Mouse (Mus musculus): Measurements from ENCODE around the gene A4gnt. TPM values are rescaled to one million over a fixed set of nuclear protein-coding genes. Genes with fewer than 3 reads are reported as not detected.
A peak's percentile ranks its signal among the peaks of the same experiment; 100 is the strongest.

Gene A4gnt
- polyA plus RNA-seq, 1 experiment = 0.06 TPM

GRCm38 (mm10) chr9:99631781-99632180 lies 19.5 kb downstream of the A4gnt start:
- peak in 1 of 2 experiments; percentile 26 for DNase-seq (ENCODE audit: extremely low spot score in 1 of 2, low spot score in 1 of 2)

DNA sequence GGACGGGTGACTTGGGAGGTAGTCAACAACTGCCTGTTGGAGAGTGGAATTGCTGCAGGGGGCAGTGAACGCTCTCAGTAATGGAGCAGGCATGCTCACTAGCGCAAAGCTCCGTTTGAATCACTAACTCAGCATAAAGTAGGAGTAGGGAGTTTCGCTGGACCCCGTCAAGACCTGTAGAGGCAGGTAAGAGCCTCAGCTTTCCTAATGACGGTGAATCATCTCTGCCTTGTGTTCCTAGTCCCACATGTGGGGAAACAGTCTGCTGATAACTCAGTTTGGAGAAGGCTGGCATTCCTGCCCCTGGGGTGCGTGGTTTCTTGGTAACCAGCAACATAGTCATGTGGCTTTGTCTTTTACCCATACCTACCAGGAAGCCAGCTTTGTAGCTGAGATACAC lies 20.0 kb downstream of the A4gnt start:
- peak in 1 of 2 experiments; percentile 13 for DNase-seq (ENCODE audit: extremely low spot score in 1 of 2, low spot score in 1 of 2)

DNA sequence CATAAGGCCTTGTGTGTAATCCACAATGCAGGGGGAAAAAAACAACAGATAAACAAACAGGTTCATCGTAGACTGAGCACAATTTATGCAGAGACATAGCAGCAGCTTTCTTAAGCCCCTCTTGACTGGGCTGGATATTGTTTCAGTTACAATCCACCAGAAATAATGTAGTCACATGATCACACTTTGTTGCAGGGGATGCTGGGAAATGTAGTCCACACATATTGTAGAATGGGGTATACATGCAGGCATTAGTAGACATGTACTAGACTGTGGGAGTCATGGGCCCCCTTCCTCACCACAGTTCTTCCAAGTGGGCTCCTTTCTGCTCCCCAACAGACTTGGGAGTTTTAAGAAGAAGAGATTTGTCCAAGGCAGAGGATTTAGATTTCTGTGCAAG lies 24.5 kb downstream of the A4gnt start:
- DNase-seq (ENCODE audit: extremely low spot score in 1 of 2, low spot score in 1 of 2) = no peak

DNA sequence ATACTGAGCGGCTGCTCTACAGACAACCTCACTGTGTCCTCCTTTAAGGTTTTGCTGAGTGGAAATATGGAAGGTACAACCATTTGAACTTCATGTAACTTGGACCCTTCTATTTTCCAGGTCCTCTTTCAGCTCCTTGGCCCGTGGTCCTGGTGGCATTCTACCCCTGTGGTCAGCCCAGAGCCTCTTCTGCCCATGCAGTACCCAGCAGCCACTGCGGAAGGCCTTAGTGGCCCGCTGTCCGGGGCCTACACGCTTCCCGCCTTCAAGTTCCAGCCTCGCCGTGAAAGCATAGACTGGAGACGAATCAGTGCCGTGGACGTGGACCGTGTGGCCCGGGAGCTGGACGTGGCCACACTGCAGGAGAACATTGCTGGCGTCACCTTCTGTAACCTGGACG lies 24.9 kb downstream of the A4gnt start:
- no peak for DNase-seq (ENCODE audit: extremely low spot score in 1 of 2, low spot score in 1 of 2)

GRCm38 (mm10) chr9:99637736-99638135 lies 25.4 kb downstream of the A4gnt start:
- DNase-seq (ENCODE audit: extremely low spot score in 1 of 2, low spot score in 1 of 2) = no peak

- DNase-seq (ENCODE audit: extremely low spot score in 1 of 2, low spot score in 1 of 2) = no peak
Observed at GRCm38 (mm10) chr9:99639957-99640356, 27.7 kb downstream of the A4gnt start.

GRCm38 (mm10) chr9:99645416-99645815 lies 33.1 kb downstream of the A4gnt start:
- DNase-seq (ENCODE audit: extremely low spot score in 1 of 2, low spot score in 1 of 2) = no peak

GRCm38 (mm10) chr9:99646102-99646501 lies 33.8 kb downstream of the A4gnt start:
- DNase-seq (ENCODE audit: extremely low spot score in 1 of 2, low spot score in 1 of 2) = no peak

GRCm38 (mm10) chr9:99660756-99661155 lies 48.5 kb downstream of the A4gnt start:
- no peak for DNase-seq (ENCODE audit: extremely low spot score in 1 of 2, low spot score in 1 of 2)

GRCm38 (mm10) chr9:99661606-99662166 lies 49.4 kb downstream of the A4gnt start:
- DNase-seq (ENCODE audit: extremely low spot score in 1 of 2, low spot score in 1 of 2) = no peak

DNA sequence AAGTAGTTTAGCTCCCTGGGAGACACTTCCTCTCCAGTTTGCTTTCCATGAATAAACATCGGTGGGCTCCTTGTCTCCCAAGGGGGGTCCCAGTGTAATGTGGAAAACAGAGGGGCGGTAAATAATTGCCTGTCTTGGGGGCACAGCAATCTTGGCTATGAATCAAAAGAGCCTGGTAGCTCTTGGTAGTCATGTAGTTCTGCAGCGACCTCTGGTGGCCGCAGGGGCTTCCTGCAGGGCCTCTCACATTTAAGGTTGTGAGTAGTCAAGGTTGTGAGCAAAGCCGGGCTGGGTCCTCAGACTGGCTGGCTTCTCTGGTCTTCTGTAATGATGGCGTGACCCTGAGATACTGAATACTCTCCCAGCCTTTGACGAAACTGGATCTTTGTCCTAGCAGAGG lies 50.1 kb downstream of the A4gnt start:
- peak; percentile 45 to 82 for DNase-seq (ENCODE audit: extremely low spot score in 1 of 2, low spot score in 1 of 2)

DNA sequence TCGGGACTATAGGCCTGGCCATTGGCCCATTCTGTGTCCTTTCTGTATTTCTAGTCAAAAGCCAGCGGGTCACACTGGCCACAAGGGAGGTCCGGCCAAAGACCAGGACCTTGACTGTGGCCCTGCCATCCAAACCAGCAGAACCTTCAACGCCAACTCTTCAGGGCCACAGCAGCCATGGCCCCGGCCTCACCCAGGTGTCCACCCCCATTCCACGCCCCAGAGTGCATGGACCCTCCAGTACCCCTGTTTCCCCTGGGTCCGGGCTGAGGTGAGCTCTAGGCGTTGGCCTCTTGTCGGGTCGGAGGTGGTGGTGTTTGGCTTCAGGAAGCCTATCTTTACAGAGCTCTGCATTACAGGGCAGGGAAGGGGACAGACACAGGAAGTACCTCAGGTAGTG lies 50.6 kb downstream of the A4gnt start:
- DNase-seq (ENCODE audit: extremely low spot score in 1 of 2, low spot score in 1 of 2) = no peak

GRCm38 (mm10) chr9:99667596-99667995 lies 55.3 kb downstream of the A4gnt start:
- no peak for DNase-seq (ENCODE audit: extremely low spot score in 1 of 2, low spot score in 1 of 2)

- peak in 1 of 2 experiments; percentile 34 for DNase-seq (ENCODE audit: extremely low spot score in 1 of 2, low spot score in 1 of 2)
Observed at GRCm38 (mm10) chr9:99671603-99672002, 59.3 kb downstream of the A4gnt start.

Other genes starting within 250 kb of the A4gnt start
- gene Mras, start 175.1 kb upstream of the A4gnt start, polyA plus RNA-seq (2012; rRNA removed) = 132 and 173 TPM in 2 replicates
- 0.19 TPM in 1 of 2 replicates, not detected in the other for gene Nme9, start 161.0 kb upstream of the A4gnt start, polyA plus RNA-seq (2012; rRNA removed)
- 53.4 and 57.1 TPM in 2 replicates for gene Armc8, start 43.6 kb upstream of the A4gnt start, polyA plus RNA-seq (2012; rRNA removed)
- gene Dbr1, start 36.7 kb upstream of the A4gnt start, polyA plus RNA-seq (2012; rRNA removed) = 11.9 and 14.7 TPM in 2 replicates
- 13.7 and 17.6 TPM in 2 replicates for gene Dzip1l, start 17.0 kb downstream of the A4gnt start, polyA plus RNA-seq (2012; rRNA removed)
- gene Cldn18, start 104.8 kb downstream of the A4gnt start, polyA plus RNA-seq (2012; rRNA removed) = not detected in 2 replicates

Data from frontal cortex, adult 2 months (tissue).